Mouse (Mus musculus) T-helper 1 cell (primary cell): Measurements from ENCODE around the gene Meis3.

Source experiments
- in situ Hi-C: fragments of 300-600 bp; cut with MboI, MseI; formaldehyde crosslinking; loops from one replicate; pipeline ENCODE4 v1.15.1; 2025; ENCODE audit warnings: high pct_unique_total_duplicates

Meis3 gene

GRCm38 (mm10) chr7:16208781-16209665 lies 34.1 kb downstream of the Meis3 start:
- in situ Hi-C loops, result no loop called here

- in situ Hi-C loops, result no loop called here
Observed at GRCm38 (mm10) chr7:16210862-16211365, 36.0 kb downstream of the Meis3 start.

GRCm38 (mm10) chr7:16213196-16213595 lies 38.3 kb downstream of the Meis3 start:
- in situ Hi-C loops, result no loop called here

- in situ Hi-C loops, result no loop called here
Observed at GRCm38 (mm10) chr7:16213986-16214385, 39.1 kb downstream of the Meis3 start.

- in situ Hi-C loops, result no loop called here
Observed at GRCm38 (mm10) chr7:16221582-16222272, 46.8 kb downstream of the Meis3 start, which contains the start of gene Dhx34. TSS of gene Dhx34 (minus strand) at chr7:16222037.

- in situ Hi-C loops, result no loop called here
Observed at GRCm38 (mm10) chr7:16229869-16230268, 55.0 kb downstream of the Meis3 start.
